Mouse (Mus musculus) liver, postnatal 0 days (tissue): ENCODE measurements around the gene Armc3.

Experiments used
- CTCF ChIP-seq: sonication (generic); IDR thresholded peaks from 2 replicates; pipeline ENCODE4 v1.5.1; 2016; ENCODE audit warnings: antibody characterized with exemption, low read depth
- EP300 ChIP-seq: IDR thresholded peaks from 2 replicates; pipeline ENCODE4 v1.6.1; 2016; ENCODE audit warnings: antibody characterized with exemption, low read depth, mild to moderate bottlenecking

GRCm38 (mm10) chr2:19316691-19317090, 117.6 kb downstream of the Armc3 start:
- TF ChIP-seq EP300 (no peak), CTCF (no peak)
